Mouse (Mus musculus) stomach, embryonic 14.5 days (tissue): ENCODE data around the gene Trim41. TPM values are rescaled to one million over a fixed set of nuclear protein-coding genes. Genes with fewer than 3 reads are reported as not detected.

ENCODE experiments used
- ATAC-seq: fragments of 200-750 bp; cut with Nextera tagmentation; 2 replicates; pipeline ENCODE4 v1.8.0; 2017; ENCODE audit warnings: low read depth, moderate TSS enrichment; ENCODE audit not compliant: insufficient number of reproducible peaks, insufficient read depth, low FRiP score
- H3K27ac ChIP-seq: fragments of 300-500 bp; sonication (generic); 2 replicates; pipeline ENCODE4 v1.5.1; 2014; ENCODE audit warnings: mild to moderate bottlenecking, low read length, moderate library complexity, mixed read lengths
- H3K27me3 ChIP-seq: fragments of 300-500 bp; sonication (generic); 2 replicates; pipeline ENCODE4 v1.6.1; 2014; ENCODE audit warnings: low read length, control low read depth, mixed read lengths; ENCODE audit not compliant: control insufficient read depth, insufficient read depth
- H3K36me3 ChIP-seq: fragments of 300-500 bp; sonication (generic); 2 replicates; pipeline ENCODE4 v1.6.1; 2014; ENCODE audit warnings: mild to moderate bottlenecking, control low read depth, low read length, moderate library complexity, mixed read lengths; ENCODE audit not compliant: control insufficient read depth, insufficient read depth
- H3K4me1 ChIP-seq: fragments of 300-500 bp; sonication (generic); 2 replicates; pipeline ENCODE4 v1.6.1; 2014; ENCODE audit warnings: low read length, control low read depth, mixed read lengths; ENCODE audit not compliant: control insufficient read depth, insufficient read depth
- H3K4me2 ChIP-seq: fragments of 300-500 bp; sonication (generic); replicated peaks from 2 replicates; pipeline ENCODE4 v1.6.1; 2014; ENCODE audit warnings: low read depth, low read length, control low read depth
- H3K4me3 ChIP-seq: fragments of 300-500 bp; sonication (generic); 2 replicates; pipeline ENCODE4 v1.5.1; 2014; ENCODE audit warnings: low read depth, low read length, control low read depth
- H3K9ac ChIP-seq: fragments of 300-500 bp; sonication (generic); replicated peaks from 2 replicates; pipeline ENCODE4 v1.6.1; 2014; ENCODE audit warnings: low read depth, mild to moderate bottlenecking, control low read depth, low read length, moderate library complexity, mixed read lengths
- H3K9me3 ChIP-seq: fragments of 300-500 bp; sonication (generic); 2 replicates; pipeline ENCODE4 v1.6.1; 2016; ENCODE audit warnings: low read depth, low read length, control low read depth; ENCODE audit not compliant: control insufficient read depth
- WGBS: fragments of 180-500 bp; shearing (Covaris S2); extraction: QIAGEN DNeasy Blood & Tissue Kit; methylation state at CpG from one replicate; pipeline ENCODE4 v1.1.7; 2014; 5-methylcytosine and 5-hydroxymethylcytosine counted together
- polyA plus RNA-seq: library from polyadenylated mRNA; unstranded; fragments of >200 nt; fragmentation: Nextera tagmentation; extraction: Ambion mirVana; gene quantifications from 2 replicates; pipeline ENCODE4 v1.2.1, GENCODE M21; 2014

The Trim41 gene
- polyA plus RNA-seq, 1 experiment from 2014 or later = 6.2 TPM

GRCm38 (mm10) chr11:48771691-48772090 is 45.5 kb downstream of the Trim41 start:
- H3K4me3 ChIP-seq = no peak overlapping the region
- 0 out of 2 replicates have a peak, but pooled peaks cover 3% of the 10 kb centered on the region for H3K4me1 ChIP-seq
- no peak overlapping the region for H3K27ac ChIP-seq
- ATAC-seq = no peak
- H3K9ac ChIP-seq = no peak overlapping the region
- no peaks in the 10 kb centered on the region for H3K9me3 ChIP-seq
- 16% methylated on average over 2 of the region's 2 CpGs for WGBS
- H3K36me3 ChIP-seq = no peaks in the 10 kb centered on the region
- no peak overlapping the region for H3K4me2 ChIP-seq
- no peaks in the 10 kb centered on the region for H3K27me3 ChIP-seq

- no peak overlapping the region for H3K4me2 ChIP-seq
- H3K27me3 ChIP-seq = no peaks in the 10 kb centered on the region
- H3K36me3 ChIP-seq = no peaks in the 10 kb centered on the region
- 81% methylated on average over 14 of the region's 14 CpGs for WGBS
- H3K9ac ChIP-seq = no peak overlapping the region
- no peak overlapping the region for H3K27ac ChIP-seq
- no peak overlapping the region for H3K4me3 ChIP-seq
- H3K9me3 ChIP-seq = no peaks in the 10 kb centered on the region
- ATAC-seq = no peak
- no peaks in the 10 kb centered on the region for H3K4me1 ChIP-seq
Observed at GRCm38 (mm10) chr11:48767195-48767876, 49.8 kb downstream of the Trim41 start.

- H3K4me1 ChIP-seq = no peaks in the 10 kb centered on the region
- no peaks in the 10 kb centered on the region for H3K27me3 ChIP-seq
- 88% methylated on average over 9 of the region's 9 CpGs for WGBS
- no peaks in the 10 kb centered on the region for H3K9me3 ChIP-seq
- H3K36me3 ChIP-seq = no peaks in the 10 kb centered on the region
- H3K4me3 ChIP-seq = no peak overlapping the region
- ATAC-seq = no peak
- no peak overlapping the region for H3K27ac ChIP-seq
- no peak overlapping the region for H3K4me2 ChIP-seq
- H3K9ac ChIP-seq = no peak overlapping the region
Observed at GRCm38 (mm10) chr11:48764119-48764518, 53.0 kb downstream of the Trim41 start.

GRCm38 (mm10) chr11:48759021-48759420 is 58.1 kb downstream of the Trim41 start:
- Histone ChIP-seq H3K9ac (no peak overlapping the region), H3K27ac (no peak overlapping the region), H3K9me3 (no peaks in the 10 kb centered on the region), H3K4me3 (no peak overlapping the region), H3K27me3 (no peaks in the 10 kb centered on the region), H3K4me2 (no peak overlapping the region), H3K4me1 (no peaks in the 10 kb centered on the region), H3K36me3 (no peaks in the 10 kb centered on the region)
- whole genome bisulfite sequencing = 78% methylated on average over 8 of the region's 8 CpGs
- no peak for ATAC-seq

Other genes starting within 250 kb of the Trim41 start
- gene Rack1, start 17.0 kb downstream of the Trim41 start, polyA plus RNA-seq = 984 TPM in 2 replicates
- 1.4 and 2.1 TPM in 2 replicates for gene Trim7, start 8.8 kb upstream of the Trim41 start, polyA plus RNA-seq
- gene Gm12184, start 9.3 kb upstream of the Trim41 start, polyA plus RNA-seq = 4.5 and 4.9 TPM in 2 replicates
- 12.9 and 13.2 TPM in 2 replicates for gene Irgm1, start 54.3 kb upstream of the Trim41 start, polyA plus RNA-seq
- gene Gm5431, start 84.9 kb upstream of the Trim41 start, polyA plus RNA-seq = 0.12 and 0.28 TPM in 2 replicates
- 3.8 TPM in 2 replicates for gene Psme2b, start 128.8 kb upstream of the Trim41 start, polyA plus RNA-seq
- gene Olfr56, start 161.5 kb upstream of the Trim41 start, polyA plus RNA-seq = 0.21 TPM in 1 of 2 replicates, not detected in the other
- 0.67 and 0.73 TPM in 2 replicates for gene 9930111J21Rik1, start 162.0 kb upstream of the Trim41 start, polyA plus RNA-seq
- gene Gm12185, start 174.9 kb upstream of the Trim41 start, polyA plus RNA-seq = not detected in 2 replicates
- 1.0 and 1.4 TPM in 2 replicates for gene Tgtp1, start 176.8 kb upstream of the Trim41 start, polyA plus RNA-seq
- 0.81 and 1.2 TPM in 2 replicates for gene 9930111J21Rik2, start 233.9 kb upstream of the Trim41 start, polyA plus RNA-seq
- 0.10 TPM in 1 of 2 replicates, not detected in the other for gene Tgtp2, start 246.9 kb upstream of the Trim41 start, polyA plus RNA-seq